Mouse (Mus musculus) macrophage (primary cell): ENCODE data around the gene Polr3c. TPM values are rescaled to one million over a fixed set of nuclear protein-coding genes. Genes with fewer than 3 reads are reported as not detected.

ENCODE experiments used
- polyA plus RNA-seq: library from polyadenylated mRNA; stranded (reverse); fragments of 250-400 nt; gene quantifications from 3 replicates; pipeline ENCODE4 v1.2.4, GENCODE M21; 2018; ENCODE audit warnings: inconsistent platforms

Polr3c gene
- polyA plus RNA-seq, 1 experiment from 2014 or later = 36.6 TPM

Other genes starting within 250 kb of the Polr3c start
- gene Hfe2, start 202.5 kb downstream of the Polr3c start, polyA plus RNA-seq = not detected in 3 replicates
- 198 to 536 TPM (median 239 TPM) in 3 replicates for gene Txnip, start 169.7 kb downstream of the Polr3c start, polyA plus RNA-seq
- gene Gm16253, start 150.6 kb downstream of the Polr3c start, polyA plus RNA-seq = not detected in 3 replicates
- gene Polr3gl, start 133.4 kb downstream of the Polr3c start, polyA plus RNA-seq = 31.8 to 127 TPM (median 41.1 TPM) in 3 replicates
- 0.07 to 0.15 TPM in 2 of 3 replicates, not detected in the other for gene Ankrd34a, start 131.0 kb downstream of the Polr3c start, polyA plus RNA-seq
- 7.5 to 9.5 TPM (median 8.3 TPM) in 3 replicates for gene Lix1l, start 126.5 kb downstream of the Polr3c start, polyA plus RNA-seq
- 28.6 to 43.9 TPM (median 42.7 TPM) in 3 replicates for gene Rbm8a, start 97.7 kb downstream of the Polr3c start, polyA plus RNA-seq
- 17.2 to 29.8 TPM (median 26.2 TPM) in 3 replicates for gene Pex11b, start 92.3 kb downstream of the Polr3c start, polyA plus RNA-seq
- not detected in 3 replicates for gene Gm42957, start 92.2 kb downstream of the Polr3c start, polyA plus RNA-seq
- gene Itga10, start 82.0 kb downstream of the Polr3c start, polyA plus RNA-seq = 0.10 to 0.32 TPM (median 0.29 TPM) in 3 replicates
- 0.03 to 0.07 TPM in 2 of 3 replicates, not detected in the other for gene Ankrd35, start 57.5 kb downstream of the Polr3c start, polyA plus RNA-seq
- gene Pias3, start 31.2 kb downstream of the Polr3c start, polyA plus RNA-seq = 13.0 to 14.5 TPM (median 14.1 TPM) in 3 replicates
- 0.20 TPM in 1 of 3 replicates, not detected in the others for gene Nudt17, start 19.1 kb downstream of the Polr3c start, polyA plus RNA-seq
- gene Rnf115, start within 50 bp of the Polr3c start, polyA plus RNA-seq = 72.8 to 94.2 TPM (median 85.6 TPM) in 3 replicates
- not detected in 3 replicates for gene Pdzk1, start 101.7 kb upstream of the Polr3c start, polyA plus RNA-seq
- 0.14 TPM in 1 of 3 replicates, not detected in the others for gene Cd160, start 101.7 kb upstream of the Polr3c start, polyA plus RNA-seq
- not detected in 3 replicates for gene Gja5, start 177.1 kb upstream of the Polr3c start, polyA plus RNA-seq
- gene Gpr89, start 177.7 kb upstream of the Polr3c start, polyA plus RNA-seq = 14.4 to 17.1 TPM (median 15.9 TPM) in 3 replicates
- not detected in 3 replicates for gene Gja8, start 198.4 kb upstream of the Polr3c start, polyA plus RNA-seq